Mouse (Mus musculus) hematopoietic stem cell, adult 5-6 weeks (primary cell): ENCODE results near the gene Olfr560. TPM values are rescaled to one million over a fixed set of nuclear protein-coding genes. Genes with fewer than 3 reads are reported as not detected.

Experiments
- ATAC-seq, 2 experiments: fragments of 125-278 bp in 1 of 2; replicated peaks in 1 of 2; 2 replicates each; pipeline ENCODE4 v1.8.0; 2016 to 2017; ENCODE audit warnings: inconsistent platforms in 2 of 2, mild to moderate bottlenecking in 2 of 2, moderate number of reproducible peaks in 2 of 2, low read depth in 1 of 2, moderate TSS enrichment in 1 of 2; ENCODE audit not compliant: low FRiP score in 2 of 2, poor library complexity in 2 of 2, severe bottlenecking in 2 of 2, insufficient read depth in 1 of 2, low TSS enrichment in 1 of 2
- total RNA-seq: library from RNA; stranded (forward); fragments of 172-1452, 232-1000 nt; gene quantifications from 2 replicates; pipeline ENCODE4 v1.2.3, GENCODE M21; 2017

The Olfr560 gene
- total RNA-seq = not detected in 2 replicates

- no peak for ATAC-seq
Observed at GRCm38 (mm10) chr7:102759266-102759665, at the start of gene Olfr560, which contains the start of gene Olfr78. TSS of gene Olfr560 (minus strand) at chr7:102759366. TSS of gene Olfr78 (minus strand) at chr7:102759471.

GRCm38 (mm10) chr7:102803180-102803579 lies 44.0 kb upstream of the Olfr560 start, which contains the start of gene Olfr564:
TSS of gene Olfr564 (plus strand) at chr7:102803480.
- no peak for ATAC-seq

- no peak for ATAC-seq
Observed at GRCm38 (mm10) chr7:102770921-102771320, 11.8 kb upstream of the Olfr560 start, which contains the start of gene Olfr561. TSS of gene Olfr561 (plus strand) at chr7:102771221.

GRCm38 (mm10) chr7:102752086-102752485 lies 7.1 kb downstream of the Olfr560 start:
- no peak for ATAC-seq

GRCm38 (mm10) chr7:102737705-102738104 lies 21.5 kb downstream of the Olfr560 start:
- no peak for ATAC-seq

- ATAC-seq = no peak
Observed at GRCm38 (mm10) chr7:102733793-102734192, 25.4 kb downstream of the Olfr560 start.

GRCm38 (mm10) chr7:102727391-102727790 lies 31.8 kb downstream of the Olfr560 start, which contains the start of gene Olfr559:
TSS of gene Olfr559 (minus strand) at chr7:102727491.
- no peak for ATAC-seq

- ATAC-seq = no peak
Observed at GRCm38 (mm10) chr7:102718970-102719369, 40.2 kb downstream of the Olfr560 start, which contains the start of gene Olfr33. TSS of gene Olfr33 (minus strand) at chr7:102719070.

- ATAC-seq = no peak
Observed at GRCm38 (mm10) chr7:102701915-102702314, 57.3 kb downstream of the Olfr560 start, which contains the start of gene Olfr558. TSS of gene Olfr558 (plus strand) at chr7:102702215.

Other genes with a start within 250 kb of the Olfr560 start
- not detected in 2 replicates for gene Olfr547, start 224.6 kb downstream of the Olfr560 start, total RNA-seq
- gene Olfr548-ps1, start 218.5 kb downstream of the Olfr560 start, total RNA-seq = not detected in 2 replicates
- not detected in 2 replicates for gene Olfr549, start 209.5 kb downstream of the Olfr560 start, total RNA-seq
- 52.4 and 59.0 TPM in 2 replicates for gene Trim21, start 193.9 kb downstream of the Olfr560 start, total RNA-seq
- not detected in 2 replicates for gene Olfr550, start 187.9 kb downstream of the Olfr560 start, total RNA-seq
- not detected in 2 replicates for gene Olfr551, start 167.5 kb downstream of the Olfr560 start, total RNA-seq
- not detected in 2 replicates for gene Olfr552, start 161.6 kb downstream of the Olfr560 start, total RNA-seq
- not detected in 2 replicates for gene Olfr553, start 141.1 kb downstream of the Olfr560 start, total RNA-seq
- gene Olfr554, start 120.9 kb downstream of the Olfr560 start, total RNA-seq = not detected in 2 replicates
- gene Olfr555, start 100.5 kb downstream of the Olfr560 start, total RNA-seq = not detected in 2 replicates
- gene Olfr556, start 94.5 kb downstream of the Olfr560 start, total RNA-seq = not detected in 2 replicates
- 12.6 and 17.6 TPM in 2 replicates for gene Trim68, start 72.0 kb downstream of the Olfr560 start, total RNA-seq
- not detected in 2 replicates for gene Olfr557, start 63.5 kb downstream of the Olfr560 start, total RNA-seq
- 0.56 TPM in 1 of 2 replicates, not detected in the other for gene Olfr558, start 57.2 kb downstream of the Olfr560 start, total RNA-seq
- not detected in 2 replicates for gene Olfr33, start 40.3 kb downstream of the Olfr560 start, total RNA-seq
- not detected in 2 replicates for gene Olfr559, start 31.9 kb downstream of the Olfr560 start, total RNA-seq
- gene Olfr78, start 105 bp upstream of the Olfr560 start, total RNA-seq = not detected in 2 replicates
- not detected in 2 replicates for gene Olfr561, start 11.9 kb upstream of the Olfr560 start, total RNA-seq
- gene Olfr564, start 44.1 kb upstream of the Olfr560 start, total RNA-seq = not detected in 2 replicates
- not detected in 2 replicates for gene Olfr566, start 99.4 kb upstream of the Olfr560 start, total RNA-seq
- not detected in 2 replicates for gene Olfr568, start 117.8 kb upstream of the Olfr560 start, total RNA-seq
- 0.10 TPM in 1 of 2 replicates, not detected in the other for gene Olfr569, start 131.5 kb upstream of the Olfr560 start, total RNA-seq
- gene Olfr570, start 135.2 kb upstream of the Olfr560 start, total RNA-seq = not detected in 2 replicates
- gene Olfr571, start 158.2 kb upstream of the Olfr560 start, total RNA-seq = not detected in 2 replicates
- not detected in 2 replicates for gene Olfr572, start 165.0 kb upstream of the Olfr560 start, total RNA-seq
- gene Olfr573-ps1, start 183.2 kb upstream of the Olfr560 start, total RNA-seq = not detected in 2 replicates
- not detected in 2 replicates for gene Olfr574, start 189.1 kb upstream of the Olfr560 start, total RNA-seq
- gene Olfr575, start 199.4 kb upstream of the Olfr560 start, total RNA-seq = not detected in 2 replicates
- not detected in 2 replicates for gene Olfr576, start 203.3 kb upstream of the Olfr560 start, total RNA-seq
- gene Olfr577, start 216.6 kb upstream of the Olfr560 start, total RNA-seq = not detected in 2 replicates
- gene Olfr578, start 230.0 kb upstream of the Olfr560 start, total RNA-seq = not detected in 2 replicates